Mouse (Mus musculus) stomach, postnatal 0 days (tissue): ENCODE data around the gene Stk35.

Experiments used
- CTCF ChIP-seq: IDR thresholded peaks from 2 replicates; pipeline ENCODE4 v1.5.1; 2016; ENCODE audit warnings: antibody characterized with exemption, low read depth, mild to moderate bottlenecking, moderate library complexity
- EP300 ChIP-seq: optimal IDR thresholded peaks from 2 replicates; pipeline ENCODE3; 2016; ENCODE audit warnings: antibody characterized with exemption

GRCm38 (mm10) chr2:129881886-129882285 is 81.6 kb downstream of the Stk35 start:
- no peak for TF ChIP-seq CTCF
- no peak for TF ChIP-seq EP300
